Mouse (Mus musculus) common myeloid progenitor, adult 5-6 weeks (primary cell): ENCODE data around the gene Rgs10. TPM values are rescaled to one million over a fixed set of nuclear protein-coding genes. Genes with fewer than 3 reads are reported as not detected.
"Not testable (repeated sequence)": the region's sequence is repeated elsewhere in the genome, so short reads cannot be mapped to it uniquely, and the experiment has no call there.

Experiments used
- ATAC-seq: replicated peaks from 2 replicates; pipeline ENCODE4 v1.8.0; 2016; ENCODE audit warnings: low read depth, mild to moderate bottlenecking, moderate TSS enrichment, inconsistent platforms; ENCODE audit not compliant: poor library complexity, severe bottlenecking
- total RNA-seq: library from RNA; stranded (forward); fragments of 200-1000, 187-1606 nt; gene quantifications from 2 replicates; pipeline ENCODE4 v1.2.3, GENCODE M21; 2017

Rgs10 gene
- total RNA-seq, 1 experiment from 2014 or later = 92.0 TPM

GRCm38 (mm10) chr7:128349751-128350150, 68.8 kb downstream of the Rgs10 start:
- ATAC-seq = no peak

GRCm38 (mm10) chr7:128348608-128349007, 70.0 kb downstream of the Rgs10 start:
- ATAC-seq = no peak

- ATAC-seq = no peak
These were observed 71.6 kb downstream of the Rgs10 start for GRCm38 (mm10) chr7:128346991-128347390.

GRCm38 (mm10) chr7:128346522-128346921, 72.0 kb downstream of the Rgs10 start:
- no peak for ATAC-seq

GRCm38 (mm10) chr7:128345691-128346090, 72.9 kb downstream of the Rgs10 start:
- ATAC-seq = no peak

- ATAC-seq = peak; percentile 91
These were observed 73.5 kb downstream of the Rgs10 start for GRCm38 (mm10) chr7:128344928-128345653.

- peak; percentile 62 for ATAC-seq
These were observed 74.1 kb downstream of the Rgs10 start for GRCm38 (mm10) chr7:128344488-128344887.

GRCm38 (mm10) chr7:128342691-128343090, 75.9 kb downstream of the Rgs10 start:
- ATAC-seq = not testable (repeated sequence)

GRCm38 (mm10) chr7:128340321-128340720, 78.2 kb downstream of the Rgs10 start:
- ATAC-seq = not testable (repeated sequence)

- peak; percentile 100 for ATAC-seq
These were observed 85.7 kb downstream of the Rgs10 start for GRCm38 (mm10) chr7:128332896-128333295.

GRCm38 (mm10) chr7:128330981-128331380, 87.6 kb downstream of the Rgs10 start:
- ATAC-seq = no peak

- ATAC-seq = no peak
These were observed 93.6 kb downstream of the Rgs10 start for GRCm38 (mm10) chr7:128324977-128325376.

Other genes starting within 250 kb of the Rgs10 start
- gene Cox6a2, start 212.4 kb downstream of the Rgs10 start, total RNA-seq = 1.1 and 3.2 TPM in 2 replicates
- 9.0 and 13.3 TPM in 2 replicates for gene Armc5, start 181.4 kb downstream of the Rgs10 start, total RNA-seq
- 5.8 and 6.8 TPM in 2 replicates for gene 9130023H24Rik, start 180.7 kb downstream of the Rgs10 start, total RNA-seq
- 0.32 and 0.63 TPM in 2 replicates for gene Tgfb1i1, start 171.9 kb downstream of the Rgs10 start, total RNA-seq
- 0.14 TPM in 1 of 2 replicates, not detected in the other for gene Slc5a2, start 153.1 kb downstream of the Rgs10 start, total RNA-seq
- gene BC017158, start 120.6 kb downstream of the Rgs10 start, total RNA-seq = 20.4 and 30.5 TPM in 2 replicates
- 80.4 and 90.6 TPM in 2 replicates for gene Tial1, start 43.0 kb upstream of the Rgs10 start, total RNA-seq
- 4.6 and 4.9 TPM in 2 replicates for gene Bag3, start 104.9 kb upstream of the Rgs10 start, total RNA-seq
- 10.2 and 11.9 TPM in 2 replicates for gene Inpp5f, start 192.6 kb upstream of the Rgs10 start, total RNA-seq